Mouse (Mus musculus) left cerebral cortex, adult 8-10 months (tissue): ENCODE measurements around the gene Arhgap6. TPM values are rescaled to one million over a fixed set of nuclear protein-coding genes. Genes with fewer than 3 reads are reported as not detected.

Source experiments
- DNase-seq, 2 experiments: peaks; one replicate each; pipeline ENCODE4 v3.0.0; 2022; ENCODE audit warnings: low spot score in 2 of 2
- total RNA-seq, 4 experiments: library from RNA; stranded (reverse); gene quantifications; 2 replicates each; pipeline ENCODE4 v1.2.4; 2022

Arhgap6 gene
- total RNA-seq, 4 experiments from 2014 or later: 9.2 to 11.1 (median 10.8) TPM

DNA sequence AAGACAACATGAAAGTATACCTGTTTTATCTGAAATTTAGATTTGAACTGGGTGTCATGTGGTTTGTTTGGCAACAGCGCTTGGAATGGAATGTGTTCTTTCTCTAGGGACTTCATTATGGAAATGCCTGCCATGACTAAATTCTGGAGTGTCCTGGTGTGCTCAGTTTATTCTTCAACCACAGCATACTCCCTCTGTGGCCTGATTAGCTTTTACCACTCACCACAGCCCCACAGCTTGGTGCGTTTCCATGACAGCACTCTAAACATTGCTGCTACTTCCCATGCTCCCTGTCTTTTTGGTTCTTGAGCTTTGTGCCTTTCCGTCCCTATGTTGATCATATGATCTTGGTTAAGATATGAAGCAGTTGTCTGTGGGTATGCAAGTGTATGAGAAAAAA lies 182.9 kb downstream of the Arhgap6 start:
- DNase-seq: no peak

DNA sequence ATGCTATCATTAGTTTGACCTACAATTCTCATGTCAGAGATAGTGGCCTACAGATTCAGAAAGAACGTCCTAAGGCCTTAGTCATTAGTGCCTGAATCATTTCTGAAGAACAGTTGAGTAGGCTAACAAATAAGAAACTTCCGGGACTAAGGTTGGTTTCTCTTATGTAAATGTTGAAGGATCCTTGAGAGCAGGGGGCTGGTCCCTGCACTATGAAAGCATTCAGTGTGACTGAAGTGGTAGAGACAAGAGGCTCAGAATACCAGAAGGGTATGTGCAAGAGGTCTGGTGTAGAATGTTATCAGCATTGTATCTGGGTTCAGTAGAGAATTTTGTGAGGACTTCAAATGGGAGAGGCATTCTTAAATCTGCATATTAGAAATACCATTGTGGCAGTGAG lies 185.5 kb downstream of the Arhgap6 start:
- no peak for DNase-seq

DNA sequence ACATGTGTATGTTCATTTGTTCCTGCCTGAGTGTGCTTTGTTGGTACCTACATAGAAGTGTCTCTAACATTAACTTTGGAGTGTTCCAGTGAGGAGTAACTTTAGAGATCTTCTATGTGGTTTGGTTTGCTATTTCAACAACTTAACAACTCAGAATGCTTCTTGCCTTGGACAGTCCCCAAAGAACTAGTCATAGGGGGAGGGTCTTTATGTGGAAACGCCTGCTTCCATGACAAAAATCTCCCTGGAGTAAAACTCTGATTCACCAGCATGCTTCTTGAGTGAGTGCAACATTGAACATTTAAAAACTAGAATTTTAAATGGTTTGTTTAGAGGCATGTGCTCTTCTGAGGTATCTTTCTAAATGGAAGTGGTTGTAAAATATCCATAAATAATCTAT lies 212.2 kb downstream of the Arhgap6 start:
- DNase-seq: no peak

DNA sequence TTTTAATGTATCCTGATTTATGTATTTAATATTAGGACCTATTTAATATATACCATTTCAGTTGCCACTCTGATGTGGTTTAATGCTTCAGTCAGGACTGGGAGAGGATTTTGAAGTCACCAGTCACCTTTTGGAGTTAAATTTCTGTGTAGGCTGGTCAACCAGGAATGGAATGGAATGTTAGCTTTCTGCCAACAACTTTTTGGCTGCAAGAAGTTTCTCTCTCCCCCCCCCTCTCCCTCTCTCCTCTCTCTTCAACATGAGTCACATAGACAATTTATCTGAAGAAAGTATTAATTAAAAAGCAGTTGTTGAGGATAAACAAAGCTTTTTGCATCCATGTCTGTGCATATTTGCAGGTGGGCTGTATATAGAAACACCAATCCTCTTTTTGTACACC lies 217.8 kb downstream of the Arhgap6 start:
- no peak for DNase-seq

DNA sequence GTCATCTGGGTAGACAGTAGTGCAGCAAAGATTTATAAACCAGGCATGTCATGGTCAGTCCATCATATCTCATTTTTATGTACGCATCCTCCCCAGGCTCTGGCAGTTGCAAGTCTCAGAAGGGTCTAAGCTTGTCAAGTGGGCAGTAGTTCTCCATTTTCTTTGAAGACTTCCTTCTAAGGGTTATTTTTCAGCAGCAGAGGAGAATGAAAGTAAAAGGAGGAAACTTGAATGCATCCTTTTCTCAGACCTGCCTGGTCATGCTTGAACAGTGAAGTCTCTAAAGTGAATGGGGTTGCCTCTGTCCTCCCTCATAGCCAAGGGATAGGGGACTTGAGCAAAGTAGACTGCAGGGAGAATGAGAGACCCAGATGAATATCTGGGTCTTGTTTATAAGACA lies 239.5 kb downstream of the Arhgap6 start:
- DNase-seq: no peak

DNA sequence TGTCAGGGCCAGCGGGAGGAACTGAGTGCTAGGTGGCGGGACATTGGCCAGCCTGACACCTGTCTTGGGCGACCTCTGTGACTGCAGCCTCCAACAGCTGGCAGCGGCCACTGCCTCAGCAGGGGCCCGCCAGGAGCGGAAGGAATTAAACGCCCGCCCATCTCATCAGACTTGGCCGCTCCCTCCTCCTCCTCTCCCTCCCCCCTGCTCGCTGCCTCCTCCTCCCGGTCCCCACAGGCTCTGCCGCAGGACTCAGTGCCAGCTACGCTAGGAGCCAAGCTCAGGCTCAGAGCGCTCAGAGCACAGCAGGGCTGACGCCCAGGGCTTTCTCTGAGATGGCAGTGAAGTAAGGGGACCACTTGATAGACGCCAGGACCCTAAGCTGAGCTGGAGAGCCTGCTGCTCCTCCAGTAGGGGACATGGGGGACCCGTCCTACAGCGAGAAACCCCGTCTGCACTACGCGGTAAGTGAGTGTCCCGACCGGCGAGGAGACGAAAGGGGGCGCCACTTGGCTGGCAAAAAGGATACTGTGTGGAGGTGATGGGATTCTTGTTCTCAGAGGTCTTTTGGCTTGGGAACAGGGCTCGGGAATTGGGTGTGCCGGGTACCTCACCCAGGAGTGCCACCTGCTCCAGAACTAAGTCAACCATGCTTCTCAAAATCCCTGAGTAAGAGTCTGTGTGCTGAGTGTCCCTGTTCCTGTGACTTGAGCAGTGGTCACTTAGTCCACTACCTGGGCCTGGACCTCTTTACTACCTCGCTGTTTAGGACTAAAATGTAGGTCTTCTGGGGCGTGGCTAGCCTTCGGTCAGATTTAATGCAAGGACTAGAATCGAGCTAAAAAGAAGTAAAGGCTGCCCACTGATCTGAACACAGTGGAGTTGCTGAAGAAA lies 241.8 kb downstream of the Arhgap6 start:
- peak; percentile 8 to 23 for DNase-seq

DNA sequence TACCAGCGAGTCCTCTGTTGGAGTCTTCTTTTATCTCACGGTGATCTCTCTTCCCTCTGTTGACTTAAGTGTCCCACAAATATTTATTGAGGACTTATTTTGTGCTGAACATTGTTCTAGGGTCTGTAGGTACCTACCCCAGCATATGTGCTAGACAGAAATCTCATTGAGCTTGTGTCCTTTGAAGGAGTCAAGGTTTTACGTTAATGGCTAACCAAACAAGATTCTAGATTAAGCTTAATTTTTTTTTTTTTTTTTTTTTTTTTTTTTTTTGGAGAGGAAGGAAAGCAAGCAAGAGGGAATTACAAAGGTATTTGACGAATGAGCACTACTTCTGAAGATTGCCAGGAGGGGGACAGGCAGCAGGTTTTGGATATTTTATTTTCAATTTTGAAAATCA lies 242.5 kb downstream of the Arhgap6 start:
- DNase-seq: no peak

DNA sequence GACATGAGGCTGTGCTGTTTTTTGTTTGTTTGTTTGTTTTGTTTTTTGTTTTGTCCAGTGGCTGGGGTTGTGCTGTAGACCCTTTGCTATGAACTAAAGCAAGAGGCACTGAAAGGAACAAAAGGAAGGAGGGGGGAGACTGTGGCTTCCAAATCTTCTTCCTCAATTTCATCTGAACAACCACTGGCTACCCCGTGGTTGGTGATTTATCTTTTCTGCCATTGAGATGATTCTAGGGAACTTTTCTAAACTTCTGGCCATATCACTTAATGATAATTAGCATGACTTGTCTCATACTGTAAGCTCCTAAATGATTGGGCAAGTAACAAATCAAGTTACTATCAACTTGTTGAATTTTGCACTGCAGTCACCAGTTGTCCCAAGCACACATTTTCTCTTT lies 249.0 kb downstream of the Arhgap6 start:
- no peak for DNase-seq

DNA sequence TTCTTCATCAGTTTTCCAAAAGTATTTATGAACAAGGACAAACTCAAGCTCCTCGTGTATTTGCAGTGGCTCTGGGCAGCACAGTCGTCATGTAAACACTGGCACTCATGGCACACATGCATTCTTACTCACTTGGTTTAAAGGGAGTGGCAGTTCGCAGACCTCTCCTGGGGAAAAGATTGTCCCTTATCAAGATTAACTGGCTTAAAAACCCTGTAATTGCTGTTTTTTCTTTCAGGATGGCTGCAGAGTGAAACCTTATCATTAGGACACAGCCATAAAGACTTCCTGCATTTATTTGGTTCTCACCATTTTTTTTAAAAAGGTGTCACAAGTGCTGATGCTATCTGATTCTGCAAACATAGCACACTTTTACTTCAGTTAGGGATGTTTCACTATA lies 252.7 kb downstream of the Arhgap6 start:
- no peak for DNase-seq

DNA sequence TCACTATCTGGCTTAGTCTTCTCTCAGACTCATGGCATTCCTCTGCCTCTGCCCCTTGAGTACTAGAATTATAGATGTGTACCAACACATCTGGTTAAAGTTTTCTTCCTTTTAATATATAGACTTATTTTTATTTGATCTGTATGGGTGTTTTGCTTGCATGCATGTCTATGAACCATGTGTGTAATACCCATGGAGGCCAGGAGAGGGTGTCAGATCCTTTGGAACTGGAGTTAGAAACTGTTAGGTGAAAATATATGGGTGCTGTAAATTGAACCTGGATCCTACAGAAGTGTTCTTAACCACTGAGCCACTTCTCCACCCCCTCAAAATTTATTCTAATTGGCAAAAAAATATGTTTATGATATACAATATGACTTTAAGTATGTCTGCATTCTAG lies 254.7 kb downstream of the Arhgap6 start:
- no peak for DNase-seq

DNA sequence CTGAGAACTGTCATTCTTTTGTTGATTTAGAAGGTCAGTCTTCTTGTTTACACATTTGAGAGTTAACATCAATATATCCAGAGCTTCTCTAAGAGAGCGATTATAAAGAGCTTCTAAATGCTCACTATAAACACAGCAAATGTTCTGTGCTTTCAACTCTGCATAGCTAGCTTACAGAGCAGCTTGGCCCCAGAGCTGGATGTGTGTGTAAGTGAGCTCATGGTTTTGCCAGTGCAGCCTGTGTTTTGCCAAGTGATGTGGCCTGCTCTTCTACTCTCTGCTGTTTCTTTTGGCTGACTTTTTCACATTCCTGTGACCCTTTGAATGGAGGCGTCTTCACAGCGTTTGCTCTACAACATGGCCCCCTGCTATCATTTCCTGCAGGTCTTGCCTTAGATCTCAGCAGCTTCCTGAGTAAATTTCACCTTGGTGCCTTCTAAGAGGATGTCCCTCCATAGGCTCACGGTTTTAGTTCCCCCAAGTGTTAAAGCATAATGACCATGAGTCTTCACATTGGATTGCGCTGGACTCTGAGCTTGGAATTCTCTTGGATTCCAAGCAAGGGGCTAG lies 259.1 kb downstream of the Arhgap6 start:
- no peak for DNase-seq

DNA sequence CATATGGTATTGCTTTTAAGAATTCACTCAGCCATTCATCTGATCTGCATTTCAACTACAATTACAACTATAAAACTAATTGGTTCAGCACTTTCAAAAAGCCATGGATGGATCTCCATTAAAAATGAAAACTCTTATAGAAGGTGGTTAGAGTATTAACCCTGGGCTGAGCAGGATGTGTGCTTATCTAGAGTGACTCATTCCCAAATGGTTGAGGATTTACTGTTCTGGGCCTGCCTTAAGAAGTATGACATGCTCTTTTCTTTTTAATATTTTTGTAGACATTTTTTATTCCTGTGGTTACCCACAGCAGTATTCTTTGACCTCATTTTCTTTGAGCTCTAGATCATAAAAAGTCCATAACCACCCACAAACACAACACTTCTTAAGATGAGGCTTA lies 267.7 kb downstream of the Arhgap6 start:
- DNase-seq: no peak

DNA sequence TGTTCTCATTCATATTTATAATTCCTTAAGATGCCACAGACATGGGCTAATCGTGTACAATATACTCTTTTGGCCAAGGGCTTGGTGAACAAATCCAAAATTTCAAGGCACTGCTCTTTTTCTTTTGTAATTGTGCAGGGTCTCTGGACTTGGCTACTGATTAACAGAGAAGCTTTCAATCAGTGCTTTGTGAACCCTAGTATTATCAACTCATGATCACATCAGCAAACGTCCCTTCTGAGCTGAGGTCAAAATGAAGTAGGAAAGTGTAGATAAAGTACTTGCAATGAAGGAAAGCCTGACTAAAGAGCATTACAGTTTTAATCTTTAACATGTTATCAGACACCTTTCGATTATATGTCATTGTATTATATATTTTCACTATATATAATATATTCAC lies 270.4 kb downstream of the Arhgap6 start:
- DNase-seq: no peak

DNA sequence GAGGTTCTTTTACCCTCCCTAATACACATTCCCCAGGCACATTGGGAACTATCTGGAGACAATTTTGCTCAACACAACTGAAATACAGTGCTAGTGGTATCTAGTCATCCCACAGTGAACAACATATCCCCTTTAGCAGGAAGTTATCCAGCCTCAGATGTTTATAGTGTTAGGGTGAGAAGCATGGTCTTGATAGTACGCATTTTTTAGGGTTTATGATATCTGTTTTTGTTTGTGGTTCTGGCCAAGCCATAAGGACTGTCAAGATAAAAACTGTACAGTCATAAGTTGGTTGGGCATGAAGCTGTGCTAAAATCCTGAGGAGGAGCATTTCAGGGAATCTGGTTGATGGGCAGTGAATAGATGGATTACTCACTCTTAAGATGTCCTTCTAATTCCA lies 271.0 kb downstream of the Arhgap6 start:
- DNase-seq: no peak

DNA sequence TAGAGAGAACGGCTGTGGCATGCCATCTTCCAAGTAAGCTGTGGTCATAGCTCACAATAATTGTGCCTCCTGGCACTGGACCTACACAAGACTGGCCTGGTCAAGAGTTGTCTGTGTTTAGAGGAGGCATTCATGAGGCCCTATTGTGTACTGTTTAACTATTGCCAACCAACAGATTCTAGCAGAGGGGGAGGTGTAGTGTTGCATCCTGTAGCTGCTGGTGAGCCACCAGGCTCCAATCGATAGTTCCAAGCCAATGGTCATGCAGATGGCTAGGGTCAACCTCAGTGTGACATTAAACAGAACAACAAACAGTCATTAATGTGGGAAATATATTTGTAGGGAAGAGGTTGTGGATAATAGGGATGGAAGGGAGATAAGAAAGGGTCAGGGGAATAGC lies 280.1 kb downstream of the Arhgap6 start:
- DNase-seq: no peak

DNA sequence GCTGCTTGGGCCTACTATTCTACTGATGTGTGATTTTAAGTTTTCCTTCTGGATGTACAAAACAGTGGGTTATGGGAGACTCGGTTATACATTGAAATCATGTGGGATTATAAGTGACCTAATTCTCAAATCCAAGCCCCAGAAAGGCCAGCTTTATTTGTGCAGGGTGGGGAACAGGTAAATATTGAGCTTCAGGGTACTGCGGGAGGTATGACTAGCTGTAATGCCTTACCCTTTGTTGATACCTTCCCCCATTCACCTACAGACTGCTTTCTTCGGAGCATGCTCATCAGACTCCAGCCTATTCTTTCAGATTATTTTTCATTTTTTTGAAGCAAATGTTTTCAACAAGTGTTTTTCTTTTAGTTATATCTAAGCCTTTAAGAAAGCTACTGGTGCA lies 286.7 kb downstream of the Arhgap6 start:
- no peak for DNase-seq

DNA sequence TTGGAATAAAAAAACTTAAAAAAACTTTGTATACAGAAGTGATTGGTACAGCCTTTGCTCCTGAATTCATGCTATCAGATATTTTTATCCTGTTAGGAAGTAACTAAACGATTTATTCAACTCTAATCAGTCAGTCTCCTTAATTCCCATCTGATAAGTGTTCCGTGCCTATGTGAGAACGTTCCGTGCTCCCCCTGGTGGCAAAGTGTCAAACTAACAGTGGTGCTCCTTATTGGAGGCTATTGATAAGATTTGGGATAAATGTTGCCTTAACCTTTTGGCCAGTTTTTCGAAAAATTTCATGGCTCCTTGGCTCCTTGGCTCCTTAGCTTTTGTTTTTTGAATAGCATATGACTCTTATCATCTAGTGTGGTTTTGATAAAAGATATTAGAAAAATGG lies 291.0 kb downstream of the Arhgap6 start:
- peak in 1 of 2 experiments; percentile 9 for DNase-seq

DNA sequence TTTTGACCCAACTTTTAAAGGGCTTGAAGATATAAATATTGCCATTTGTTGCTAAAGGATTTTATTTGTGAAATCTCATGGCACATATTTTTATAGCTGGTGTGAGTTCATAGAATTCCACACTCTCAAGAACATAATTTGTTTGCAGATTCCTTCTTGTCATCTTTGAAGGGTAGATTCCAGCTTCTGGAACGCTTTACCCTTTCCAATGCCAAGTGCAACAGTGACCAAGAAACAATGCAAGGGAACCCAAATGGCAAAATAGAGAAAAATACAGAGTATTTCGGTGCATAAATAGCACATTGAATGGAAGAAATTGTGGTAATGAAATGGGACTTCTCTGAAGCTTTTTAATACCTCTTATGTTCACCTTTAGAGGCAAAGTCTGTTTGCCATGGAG lies 294.3 kb downstream of the Arhgap6 start:
- DNase-seq: no peak

DNA sequence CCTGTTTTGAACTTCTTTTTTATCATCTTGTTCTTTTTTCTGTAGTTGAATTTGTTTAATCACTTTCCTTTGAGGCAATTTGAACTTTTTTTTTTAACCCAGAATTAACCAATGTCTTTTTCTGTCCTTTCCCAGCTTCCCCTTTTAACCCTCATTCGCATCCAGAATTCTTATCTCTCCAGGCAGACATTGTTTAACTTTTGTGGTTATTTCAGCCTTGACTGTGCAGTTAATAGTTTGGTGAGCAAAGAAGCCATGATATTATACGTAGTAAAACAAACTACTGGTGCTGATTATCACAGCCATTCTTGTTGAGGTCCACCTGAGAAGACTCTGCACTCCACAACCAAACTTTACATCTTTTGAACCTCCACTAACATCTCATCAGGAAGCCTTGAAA lies 299.7 kb downstream of the Arhgap6 start:
- DNase-seq: no peak

DNA sequence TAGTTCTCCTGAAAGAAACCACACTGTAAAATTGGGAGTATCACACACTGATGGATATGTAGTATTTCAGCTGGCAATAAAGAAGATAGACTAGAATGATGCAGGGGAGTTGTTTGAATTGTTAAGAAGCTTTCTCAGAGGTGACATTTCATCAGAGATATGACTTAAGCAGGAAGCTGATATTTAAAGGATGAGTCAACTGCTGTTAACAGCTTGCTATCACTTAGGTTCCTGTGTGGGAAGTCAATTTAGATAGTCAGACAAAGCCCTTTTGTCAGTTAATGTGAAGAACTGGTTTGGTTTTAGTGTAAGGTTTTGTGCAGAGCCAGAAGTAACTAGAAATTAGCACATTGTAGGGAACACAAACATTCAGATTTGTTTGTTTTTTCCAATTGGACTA lies 300.7 kb downstream of the Arhgap6 start:
- DNase-seq: no peak

DNA sequence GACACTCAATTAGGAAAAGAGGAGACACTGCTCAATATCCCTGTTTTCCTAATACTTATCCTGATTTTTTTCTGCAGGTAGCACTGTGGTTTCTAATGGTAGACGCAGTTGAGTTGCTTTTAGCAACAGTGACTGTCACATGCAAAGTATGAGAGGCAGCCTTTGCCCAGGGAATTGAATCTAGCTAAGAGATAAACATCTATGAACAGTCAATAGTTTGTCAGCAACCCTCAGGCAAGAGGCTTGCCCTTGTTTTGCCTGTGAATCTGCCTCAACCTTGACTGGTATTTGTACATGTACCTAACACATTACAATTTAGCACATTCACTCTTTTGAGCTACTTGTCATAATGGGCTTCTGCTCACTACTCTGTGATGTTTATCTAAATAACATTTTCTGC lies 307.8 kb downstream of the Arhgap6 start:
- DNase-seq: no peak

DNA sequence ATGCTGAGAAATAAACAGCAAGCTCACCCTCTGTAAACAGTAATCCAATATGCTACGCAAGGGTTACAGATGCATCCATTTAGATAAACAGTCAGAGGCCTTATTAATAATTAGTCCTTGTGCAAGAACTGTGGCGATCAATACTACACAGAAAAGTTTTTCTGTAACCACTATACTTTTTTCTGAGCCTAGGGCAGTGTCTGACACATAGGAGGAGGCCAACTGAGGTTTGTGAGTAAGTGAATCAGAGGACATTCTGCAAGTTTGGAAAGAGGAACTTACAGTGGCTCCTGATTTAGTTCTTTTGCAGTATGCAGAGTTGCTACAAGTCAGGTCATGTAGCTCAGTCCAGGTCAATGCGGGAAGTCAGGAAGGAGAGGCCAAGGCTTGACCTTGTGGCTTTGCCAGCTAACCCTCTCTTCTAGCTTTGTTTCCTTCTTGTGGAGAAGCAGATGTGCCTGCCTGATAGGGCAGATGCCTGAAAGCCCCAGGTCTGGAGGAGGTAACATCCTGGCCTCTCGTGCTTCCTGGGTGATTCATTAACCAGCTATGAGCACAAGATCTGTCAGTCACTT lies 311.2 kb downstream of the Arhgap6 start:
- DNase-seq: no peak

DNA sequence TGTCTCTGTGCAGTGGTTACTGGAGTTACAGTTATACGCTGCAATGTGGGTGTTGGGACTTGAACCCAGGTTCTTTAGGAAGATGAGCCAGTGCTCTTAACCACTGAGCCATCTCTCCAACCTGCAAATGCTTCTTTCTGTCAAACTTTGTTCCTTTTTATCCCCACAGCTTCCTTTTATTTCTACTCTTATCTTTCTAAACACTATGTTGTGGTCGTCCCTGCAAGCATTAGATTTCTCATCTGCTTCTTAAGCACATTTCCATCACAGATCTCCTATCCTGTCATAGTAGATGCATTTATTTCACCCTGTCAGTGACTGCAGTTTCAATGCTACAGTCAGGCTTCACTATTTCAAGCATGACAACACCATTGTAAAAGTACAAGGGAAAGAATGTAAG lies 312.5 kb downstream of the Arhgap6 start:
- no peak for DNase-seq
